Mouse (Mus musculus): ENCODE data around the gene Hoxb2.

Hoxb2 gene

DNA sequence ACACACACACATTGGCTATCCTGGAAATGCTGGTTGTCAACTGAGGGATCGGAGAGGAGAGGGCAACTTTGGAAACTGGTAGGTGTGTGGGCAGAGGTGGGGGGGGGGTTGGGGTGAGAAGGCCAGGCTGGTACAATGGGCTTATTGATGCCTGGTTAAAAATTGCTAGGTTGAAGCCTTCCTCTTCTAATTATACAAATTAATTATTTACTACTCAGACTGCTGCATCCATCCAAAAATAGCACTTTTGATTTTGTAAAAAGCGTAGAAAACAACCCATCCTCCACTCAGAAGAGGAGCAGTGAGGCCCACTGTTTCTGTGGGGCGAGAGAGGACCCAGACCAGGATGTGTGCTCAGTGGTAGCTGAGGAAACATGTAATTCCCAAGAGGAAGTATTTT, 15.3 kb upstream of the Hoxb2 start:
- DNase-seq (ENCODE audit: low spot score in 2 of 2), result no peak

DNA sequence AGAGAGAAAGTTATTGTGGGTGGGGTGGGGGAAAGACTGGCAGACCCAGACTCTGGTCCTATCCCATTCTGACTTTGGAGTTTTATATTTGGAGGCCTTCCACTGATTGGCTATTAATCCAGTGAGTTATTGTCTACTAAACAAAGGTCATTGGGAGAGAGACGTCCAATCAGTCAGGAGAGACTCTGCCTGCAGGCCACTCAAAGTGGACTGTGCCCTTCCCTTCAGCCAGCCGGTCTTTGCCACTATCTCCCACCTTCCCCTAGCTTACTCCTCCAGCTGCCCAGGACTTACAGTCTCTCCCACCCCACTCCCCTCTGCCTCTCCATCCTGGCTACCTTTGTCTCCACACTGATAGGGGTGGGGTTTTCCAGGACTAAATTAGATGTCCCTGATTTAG, 13.7 kb upstream of the Hoxb2 start:
- DNase-seq (ENCODE audit: low spot score in 2 of 2), result no peak

DNA sequence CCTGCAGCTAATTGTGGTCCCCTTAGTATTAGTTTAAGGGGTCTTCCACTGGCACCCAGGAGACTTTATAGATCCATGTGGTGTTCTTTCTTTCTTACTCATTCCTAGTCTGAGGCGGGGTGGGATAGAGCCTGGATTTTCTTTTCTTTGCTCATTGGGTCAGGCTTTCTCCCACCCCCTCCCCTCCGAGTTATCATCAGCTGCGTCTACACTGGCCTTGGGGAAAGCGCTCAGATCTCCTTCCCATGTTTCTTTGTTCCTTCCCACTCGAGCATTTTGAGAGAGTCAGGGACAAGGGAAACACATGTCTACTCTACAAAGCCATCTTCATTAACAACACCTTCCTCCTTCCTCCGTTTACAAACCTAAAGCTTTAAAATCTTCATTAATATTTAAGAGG, 13.3 kb upstream of the Hoxb2 start:
- DNase-seq (ENCODE audit: low spot score in 2 of 2), result no peak

DNA sequence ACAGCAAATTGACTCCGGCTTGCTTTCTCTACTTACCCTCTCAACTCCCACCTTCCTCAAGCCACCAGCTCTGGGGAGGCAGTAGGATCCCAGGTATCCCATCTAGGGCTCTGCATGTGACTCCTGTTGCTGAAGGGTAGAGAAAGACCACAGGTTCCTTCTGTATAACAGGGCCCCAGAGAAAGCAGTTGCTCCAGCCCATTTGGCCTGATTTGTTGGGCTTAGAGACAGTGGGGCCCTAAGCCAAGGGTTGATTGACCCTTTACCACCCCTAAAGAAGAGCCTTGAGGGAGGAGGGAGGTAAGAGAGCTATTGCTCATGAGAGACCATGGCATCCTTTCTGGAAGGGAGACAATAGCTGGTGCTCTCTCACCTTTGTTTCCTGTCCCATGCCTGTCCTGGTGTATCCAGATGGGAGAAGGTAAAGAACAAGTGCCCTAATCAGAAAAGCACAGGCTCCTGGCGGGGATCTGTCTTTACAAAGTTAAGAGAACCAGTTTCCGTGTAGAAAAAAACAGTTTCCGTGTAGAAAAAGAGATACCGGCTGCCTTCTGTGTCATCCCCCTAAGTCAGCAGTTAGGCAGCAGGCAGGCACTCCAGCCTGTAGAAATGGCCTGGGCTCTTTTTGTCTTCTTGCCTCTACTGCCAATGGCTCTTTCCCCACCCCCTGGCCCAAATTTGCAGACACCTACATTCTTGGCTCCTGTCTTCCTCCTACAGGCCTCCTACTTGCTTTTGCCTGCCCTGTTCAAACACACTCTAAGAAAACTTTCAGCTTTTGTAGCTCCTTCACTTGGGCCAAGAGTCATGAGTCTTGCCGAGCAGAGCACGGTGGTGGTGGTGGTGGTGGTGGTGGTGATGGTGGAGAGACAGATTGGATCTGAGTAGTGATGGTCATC, 11.1 kb upstream of the Hoxb2 start:
- no peak for DNase-seq (ENCODE audit: low spot score in 2 of 2)

DNA sequence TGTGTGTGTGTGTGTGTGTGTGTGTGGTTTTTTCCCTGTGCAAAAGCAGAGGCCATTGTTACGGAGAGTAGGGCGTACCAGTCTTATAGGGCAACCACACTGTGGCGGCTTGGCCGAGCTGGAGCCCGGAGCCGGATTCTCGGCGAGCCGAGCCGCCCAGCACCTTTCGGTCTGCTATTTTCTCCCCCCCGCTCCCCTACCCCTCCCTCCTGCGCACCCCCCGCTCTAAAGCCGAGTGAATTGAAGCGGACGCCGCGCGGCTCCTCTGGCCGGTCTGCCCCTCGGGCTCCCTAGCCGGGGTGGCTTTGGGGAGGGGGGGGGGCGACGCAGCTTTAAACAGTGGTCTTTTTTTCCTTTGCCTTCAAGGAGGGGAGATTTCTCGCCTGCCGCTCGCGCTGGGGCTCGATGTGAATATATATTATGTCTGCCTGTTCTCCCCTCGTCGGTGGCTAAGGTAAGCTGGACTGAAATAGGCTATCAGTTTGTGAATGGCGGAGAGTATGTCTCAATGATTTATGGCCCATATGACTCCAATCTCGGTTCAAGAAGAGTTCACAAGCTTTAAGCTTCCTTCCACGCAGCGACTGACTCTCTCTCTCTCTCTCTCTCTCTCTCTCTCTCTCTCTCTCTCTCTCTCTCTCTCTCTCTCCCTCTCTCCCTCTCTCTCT, 9.5 kb upstream of the Hoxb2 start:
- DNase-seq (ENCODE audit: low spot score in 2 of 2), result no peak

DNA sequence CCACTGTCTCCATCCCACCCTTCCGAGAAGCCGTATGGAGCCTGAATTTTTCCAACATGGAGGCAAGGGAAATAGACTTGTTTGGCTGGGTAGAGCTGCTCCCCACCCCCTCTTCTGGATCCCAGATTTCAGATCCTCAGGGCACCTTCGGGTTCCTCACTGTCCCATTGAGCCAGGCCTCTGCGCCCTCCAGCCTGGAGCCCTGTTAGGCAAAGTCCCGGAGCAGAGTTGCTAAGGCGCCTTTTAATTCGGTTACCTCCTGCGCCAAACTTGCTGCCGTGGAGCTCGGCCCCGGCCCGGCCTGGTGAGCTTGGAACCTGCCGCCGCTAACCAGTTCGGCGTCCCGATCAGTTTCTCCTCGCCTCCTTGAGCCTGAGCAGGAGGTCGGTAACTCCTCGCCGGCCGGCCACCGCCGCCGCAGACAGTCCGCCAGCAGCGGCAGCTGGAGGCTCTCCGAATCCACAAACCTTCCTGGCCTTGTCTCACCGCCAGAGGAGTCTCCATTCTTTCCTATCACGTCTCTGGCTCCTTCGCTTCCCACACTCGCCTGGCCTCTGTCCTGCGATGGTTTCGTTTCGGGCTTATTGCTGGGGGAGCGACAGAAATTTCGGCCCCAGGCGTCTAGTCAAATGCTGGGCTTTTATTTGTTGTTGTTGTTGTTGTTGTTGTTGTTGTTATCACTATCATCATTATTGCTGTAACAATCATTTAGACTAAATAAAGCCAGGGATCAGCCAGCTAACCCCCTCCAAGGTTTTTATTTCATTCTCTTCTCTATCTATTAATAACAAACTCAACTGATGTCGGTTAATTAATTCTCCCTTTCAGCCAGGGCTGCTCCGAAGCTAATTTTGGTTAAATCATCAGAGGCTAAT, 8.4 kb upstream of the Hoxb2 start:
- DNase-seq (ENCODE audit: low spot score in 2 of 2), result no peak

DNA sequence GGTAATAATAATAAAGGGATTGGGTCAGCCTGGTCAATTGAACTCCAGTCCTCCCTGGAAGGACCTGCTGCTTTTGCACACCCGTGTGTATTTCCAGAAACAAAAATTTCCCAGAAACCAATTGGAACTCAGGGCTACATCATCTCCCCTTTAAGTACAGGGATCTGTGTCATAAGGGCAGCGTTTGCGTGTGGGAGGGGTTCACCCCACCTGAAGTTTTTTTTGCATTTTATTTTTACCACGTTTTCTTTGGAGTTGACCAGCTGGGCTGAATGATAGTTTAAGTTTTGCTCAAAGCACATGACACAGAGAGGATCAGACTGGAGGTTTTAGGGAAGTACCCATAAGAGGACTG, 7.8 kb upstream of the Hoxb2 start:
- no peak for DNase-seq (ENCODE audit: low spot score in 2 of 2)

DNA sequence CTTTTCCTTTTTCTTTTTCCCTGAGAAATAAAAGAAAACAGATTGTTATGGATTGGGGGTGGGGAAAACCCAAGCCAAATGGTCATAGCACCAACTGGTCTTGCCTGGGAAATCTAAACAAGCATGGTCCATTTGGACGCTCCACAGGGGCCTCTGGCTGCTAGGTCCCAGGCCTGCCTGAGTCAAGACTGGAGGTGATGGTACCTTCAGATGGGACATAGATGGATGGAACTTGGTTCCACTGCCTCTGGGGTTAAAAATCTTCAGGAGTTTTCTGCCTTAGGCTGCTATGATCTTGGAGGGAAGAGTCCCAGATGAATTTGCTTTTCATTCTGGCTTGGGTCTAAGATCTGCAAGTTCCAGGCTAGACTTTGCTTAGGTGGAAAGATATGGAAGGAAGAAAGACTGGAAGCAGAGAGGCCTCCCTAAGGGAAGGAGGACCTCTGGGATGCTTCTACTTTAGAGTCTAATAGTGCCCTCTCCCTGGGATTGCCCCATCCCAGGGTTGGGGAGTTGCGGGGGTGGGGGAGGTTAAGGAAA, 7.0 kb upstream of the Hoxb2 start:
- DNase-seq (ENCODE audit: low spot score in 2 of 2), result no peak

DNA sequence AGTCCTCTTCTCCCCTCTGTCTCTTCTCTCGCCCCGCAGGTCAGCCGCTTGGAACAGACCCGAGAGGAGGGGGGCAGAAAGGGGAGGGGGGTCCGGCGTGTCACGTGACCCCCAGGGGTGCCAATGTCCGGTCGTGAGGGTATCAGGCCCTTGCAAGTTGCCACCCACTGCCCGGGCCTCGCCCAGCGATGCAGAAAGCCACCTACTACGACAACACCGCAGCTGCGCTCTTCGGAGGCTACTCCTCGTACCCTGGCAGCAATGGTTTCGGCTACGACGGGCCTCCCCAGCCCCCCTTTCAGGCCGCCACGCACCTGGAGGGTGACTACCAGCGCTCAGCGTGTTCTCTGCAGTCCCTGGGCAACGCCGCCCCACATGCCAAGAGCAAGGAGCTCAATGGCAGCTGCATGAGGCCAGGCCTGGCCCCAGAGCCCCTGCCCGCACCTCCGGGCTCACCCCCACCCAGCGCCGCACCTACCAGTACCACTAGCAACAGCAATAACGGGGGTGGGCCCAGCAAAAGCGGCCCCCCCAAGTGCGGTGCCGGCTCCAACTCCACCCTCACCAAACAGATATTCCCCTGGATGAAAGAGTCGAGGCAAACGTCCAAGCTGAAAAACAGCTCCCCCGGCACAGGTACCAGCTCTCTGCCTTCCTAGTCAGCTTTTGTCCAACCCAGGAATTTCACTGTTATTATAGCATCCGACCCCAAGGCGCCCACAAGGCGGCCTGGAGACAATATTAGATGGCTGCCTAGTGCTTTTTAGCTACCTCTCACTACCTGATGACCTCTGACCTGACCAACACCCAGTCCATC, 6.1 kb upstream of the Hoxb2 start:
- no peak for DNase-seq (ENCODE audit: low spot score in 2 of 2)

DNA sequence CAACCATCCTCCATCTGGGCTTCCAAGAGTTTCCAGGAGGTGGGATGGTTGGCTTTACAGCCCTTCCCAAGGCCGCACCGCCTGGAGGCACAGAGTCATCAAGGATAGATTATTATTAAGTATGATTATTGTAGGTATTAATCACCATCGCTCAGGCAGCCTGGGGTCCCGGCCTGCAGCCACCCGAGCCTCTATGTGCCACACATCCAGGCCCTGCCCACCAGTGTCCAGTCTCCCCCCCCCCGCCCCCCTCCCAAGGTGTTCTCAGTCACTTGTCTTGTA, 5.5 kb upstream of the Hoxb2 start:
- DNase-seq (ENCODE audit: low spot score in 2 of 2), result no peak

DNA sequence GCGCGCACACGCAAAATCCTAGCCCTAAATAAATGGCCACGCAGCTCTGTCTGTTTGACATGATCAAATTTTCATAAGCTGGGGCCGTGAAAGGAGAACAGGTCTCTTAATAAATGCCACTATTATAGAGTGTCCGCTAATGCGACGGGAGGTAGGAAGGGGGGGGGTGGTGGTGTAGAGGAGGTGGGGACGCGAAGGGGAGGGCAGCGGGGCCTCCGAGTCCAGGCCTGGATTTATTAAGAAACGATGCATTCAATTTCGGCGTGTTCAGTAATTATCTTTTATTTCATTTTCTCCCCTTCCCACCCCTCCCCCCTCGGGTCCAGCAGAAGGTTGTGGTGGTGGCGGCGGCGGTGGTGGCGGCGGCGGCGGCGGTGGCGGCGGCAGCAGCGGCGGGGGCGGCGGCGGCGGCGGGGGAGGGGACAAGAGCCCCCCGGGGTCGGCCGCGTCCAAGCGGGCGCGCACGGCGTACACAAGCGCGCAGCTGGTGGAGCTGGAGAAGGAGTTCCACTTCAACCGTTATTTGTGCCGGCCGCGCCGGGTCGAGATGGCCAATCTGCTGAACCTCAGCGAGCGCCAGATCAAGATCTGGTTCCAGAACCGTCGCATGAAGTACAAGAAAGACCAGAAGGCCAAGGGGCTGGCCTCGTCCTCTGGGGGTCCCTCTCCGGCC, 5.0 kb upstream of the Hoxb2 start:
- DNase-seq (ENCODE audit: low spot score in 2 of 2), result no peak

DNA sequence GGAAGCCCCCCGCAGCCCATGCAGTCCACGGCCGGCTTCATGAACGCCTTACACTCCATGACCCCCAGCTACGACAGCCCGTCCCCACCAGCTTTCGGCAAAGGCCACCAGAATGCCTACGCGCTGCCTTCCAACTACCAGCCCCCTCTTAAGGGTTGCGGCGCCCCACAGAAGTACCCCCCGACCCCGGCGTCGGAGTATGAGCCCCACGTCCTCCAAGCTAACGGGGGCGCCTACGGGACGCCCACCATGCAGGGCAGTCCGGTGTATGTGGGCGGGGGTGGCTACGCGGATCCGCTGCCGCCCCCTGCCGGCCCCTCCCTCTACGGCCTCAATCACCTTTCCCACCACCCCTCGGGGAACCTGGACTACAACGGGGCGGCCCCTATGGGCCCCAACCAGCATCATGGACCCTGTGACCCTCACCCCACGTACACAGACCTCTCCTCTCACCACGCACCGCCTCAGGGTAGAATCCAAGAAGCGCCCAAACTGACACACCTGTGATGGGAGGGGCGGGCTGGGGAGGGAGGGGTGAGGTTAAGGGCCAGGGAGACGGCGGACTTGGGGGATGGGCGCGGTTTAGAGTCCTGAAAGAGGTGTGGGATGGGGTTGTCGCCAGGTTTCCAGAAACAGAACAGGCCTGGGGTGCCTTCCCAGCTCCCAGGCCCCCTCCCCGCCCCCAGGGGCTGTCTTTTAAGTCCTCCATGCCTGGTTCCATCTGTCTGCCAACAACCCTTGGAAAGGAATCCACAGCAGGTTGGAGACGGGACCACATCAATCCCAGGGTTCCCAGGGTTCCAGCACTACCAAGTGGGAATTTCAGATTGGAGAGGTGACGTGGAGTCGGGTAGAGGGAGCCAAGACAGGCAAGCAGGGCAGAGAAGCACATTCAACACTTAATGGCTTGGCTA, 4.2 kb upstream of the Hoxb2 start:
- DNase-seq (ENCODE audit: low spot score in 2 of 2), result no peak

DNA sequence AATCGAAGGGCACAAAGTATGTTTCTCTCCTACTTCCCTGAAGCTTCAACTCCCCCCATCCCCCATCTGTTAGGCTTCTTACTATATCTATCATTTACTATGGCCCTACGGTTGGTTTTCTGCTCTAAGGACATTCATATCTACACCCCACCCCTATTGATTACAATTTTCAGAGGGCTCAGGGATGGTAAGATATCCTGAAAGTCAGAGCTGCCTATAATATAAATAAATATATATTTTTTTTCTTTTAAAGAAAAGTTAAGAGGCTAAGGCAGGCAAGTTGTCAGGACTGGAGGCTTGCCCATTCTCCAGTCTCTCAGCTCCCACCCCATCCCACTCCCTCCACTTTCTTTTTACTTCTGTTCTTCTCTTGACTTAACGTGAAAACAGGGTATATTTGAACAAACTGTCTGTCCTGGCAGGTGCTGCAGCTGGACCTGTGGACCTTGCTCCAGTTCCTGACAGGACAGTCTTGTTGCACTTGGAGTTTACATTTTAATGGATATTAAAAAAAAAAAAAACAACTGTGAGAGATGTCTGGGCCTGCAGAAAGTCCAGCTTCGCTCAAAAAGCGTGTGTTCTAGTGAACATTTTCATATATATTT, 3.3 kb upstream of the Hoxb2 start:
- DNase-seq (ENCODE audit: low spot score in 2 of 2), result no peak

DNA sequence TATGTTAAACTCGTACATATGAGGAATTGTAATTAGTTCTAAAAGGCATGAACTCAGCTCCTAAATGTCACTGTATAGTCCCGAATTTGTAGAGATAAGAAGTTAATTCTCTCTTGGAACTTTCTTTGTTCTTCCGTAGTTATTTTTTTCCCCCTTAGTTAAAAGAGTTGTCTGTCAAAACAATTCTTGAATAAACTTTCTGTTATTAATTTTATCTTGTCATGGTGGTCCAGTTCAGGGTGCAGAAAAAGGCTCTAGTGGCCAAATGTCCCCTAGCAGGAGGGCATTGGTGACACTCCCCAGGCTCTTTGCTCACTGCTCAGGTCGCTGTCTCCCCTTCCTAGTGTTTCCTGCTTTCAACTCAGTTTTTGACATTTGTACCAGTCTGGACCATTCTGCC, 2.6 kb upstream of the Hoxb2 start:
- DNase-seq (ENCODE audit: low spot score in 2 of 2), result no peak

DNA sequence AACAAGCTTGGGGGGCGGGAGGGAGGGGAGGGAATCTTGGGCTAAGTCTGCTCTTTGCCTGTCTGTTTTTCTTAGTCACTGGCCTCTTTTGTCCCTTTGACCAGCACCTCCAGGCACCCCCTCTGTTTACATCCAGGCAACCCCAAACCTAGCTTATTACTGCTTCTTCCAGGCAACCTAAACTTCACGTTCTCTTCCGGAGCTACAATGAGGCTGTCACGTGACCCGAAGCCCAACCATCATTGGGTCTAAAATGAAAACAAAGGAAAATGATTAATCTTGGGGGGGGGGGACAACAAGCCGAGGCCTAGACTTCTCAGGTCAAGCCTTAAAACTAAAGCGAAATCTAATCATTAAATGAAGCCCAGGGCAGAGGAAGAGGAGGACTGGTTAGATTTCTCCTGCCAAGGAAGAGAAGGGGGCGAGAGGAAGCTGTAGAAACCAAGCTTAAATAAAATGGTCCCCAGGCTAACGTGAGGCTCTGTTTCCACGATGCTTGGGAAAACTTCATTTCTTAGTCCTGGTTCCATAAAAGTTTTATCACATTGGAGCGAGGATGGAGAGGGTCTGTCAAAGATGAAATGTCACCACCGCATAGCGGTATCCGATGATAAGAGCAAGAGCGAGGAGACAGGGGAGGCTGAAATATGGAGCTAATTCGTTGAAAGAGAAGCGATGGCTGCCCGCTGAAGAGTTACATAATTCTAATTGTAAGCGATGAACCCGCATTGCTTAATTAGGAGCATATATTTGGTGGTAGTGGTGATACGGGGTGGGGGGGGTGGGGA, 2.0 kb upstream of the Hoxb2 start:
- no peak for DNase-seq (ENCODE audit: low spot score in 2 of 2)

DNA sequence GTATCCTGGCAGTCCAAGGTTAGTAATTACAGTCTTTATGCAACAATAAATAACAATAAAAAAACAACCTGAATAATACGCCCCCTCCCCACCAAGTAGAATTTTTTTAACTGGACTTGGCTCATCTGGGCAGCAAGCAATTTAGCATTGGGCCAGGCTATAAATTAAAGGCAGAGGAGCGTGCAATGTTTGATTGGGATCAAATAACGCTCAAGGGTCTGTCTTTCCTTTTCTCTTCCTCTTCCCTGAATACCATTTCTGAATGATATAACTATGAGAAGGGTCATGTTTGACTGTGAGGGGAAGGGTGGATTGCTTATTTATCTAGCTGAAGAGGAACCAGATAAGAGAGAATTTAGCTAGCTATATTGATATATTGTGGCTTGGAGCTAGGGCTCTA, 1.3 kb upstream of the Hoxb2 start:
- no peak for DNase-seq (ENCODE audit: low spot score in 2 of 2)

DNA sequence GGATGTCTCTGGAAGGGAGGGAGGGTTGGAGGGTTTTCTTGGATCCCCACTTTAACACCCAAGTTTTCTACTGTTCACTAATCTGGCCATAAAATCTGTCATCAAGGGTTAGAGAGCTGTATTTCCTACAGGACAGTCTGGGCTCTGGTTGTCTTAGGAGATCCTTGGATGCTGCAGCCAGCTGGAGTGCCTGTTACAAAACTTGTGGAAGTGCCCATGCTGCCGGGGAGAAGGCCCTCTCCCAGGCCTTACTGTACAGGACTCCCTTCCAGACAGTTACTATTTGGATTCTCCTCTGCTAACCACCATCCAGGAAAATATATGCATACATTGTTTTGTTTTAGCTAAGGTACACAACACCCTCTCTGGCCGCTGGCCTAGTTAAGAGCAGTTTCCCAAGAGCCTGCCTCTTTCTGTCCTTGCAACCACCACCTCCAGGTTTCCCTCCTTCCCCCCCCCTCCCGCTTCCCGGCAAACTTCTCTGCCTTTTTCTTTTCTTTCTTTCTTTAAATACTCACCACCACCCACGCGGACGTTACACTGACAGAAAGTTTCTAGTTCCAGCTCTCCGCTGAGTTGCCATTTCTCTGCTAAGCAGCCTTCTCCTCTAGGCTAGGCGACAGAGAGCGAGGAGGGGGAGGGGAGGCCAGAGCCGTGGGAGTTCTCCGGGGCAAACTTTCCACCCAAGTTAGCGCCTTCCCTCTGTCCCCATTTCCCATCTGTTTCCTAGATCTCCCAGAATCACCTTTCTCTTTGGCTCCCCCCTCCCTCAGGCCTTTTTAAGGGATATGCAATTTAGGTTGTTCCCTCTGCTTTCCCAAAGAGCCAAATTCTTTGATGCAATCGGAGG, 609 bp upstream of the Hoxb2 start:
- no peak for DNase-seq (ENCODE audit: low spot score in 2 of 2)

DNA sequence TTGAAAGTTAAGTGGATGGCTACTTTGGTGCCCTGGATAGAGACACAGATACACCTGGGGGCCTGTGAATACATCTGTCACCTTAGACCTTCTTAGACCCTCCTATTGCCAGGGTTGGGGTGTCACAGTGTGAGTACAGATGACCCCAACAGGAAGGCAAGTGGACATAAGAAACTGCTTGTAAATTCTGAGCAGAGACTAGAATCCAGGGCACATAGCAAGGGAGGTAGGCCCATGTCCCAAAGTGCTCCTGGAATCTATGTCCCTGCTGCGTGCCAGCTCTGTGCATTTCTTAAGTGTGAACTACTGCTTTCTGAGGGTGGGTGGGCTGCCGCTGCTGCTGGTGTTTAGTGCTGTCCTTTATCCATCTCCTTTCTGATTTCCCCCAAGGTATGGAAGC, 466 bp downstream of the Hoxb2 start:
- no peak for DNase-seq (ENCODE audit: low spot score in 2 of 2)

Measured in spleen, postnatal 14 days (tissue).